Mouse (Mus musculus) MEL (cell line): ENCODE measurements around the gene Nelfb. TPM values are rescaled to one million over a fixed set of nuclear protein-coding genes. Genes with fewer than 3 reads are reported as not detected.

Experiments used
- DNase-seq: peaks from one replicate; pipeline ENCODE4 v3.0.0; 2011; ENCODE audit warnings: low read depth, low spot score
- H3K27ac ChIP-seq: 2 replicates; pipeline ENCODE4 v1.5.1; 2012; ENCODE audit warnings: low read depth, mild to moderate bottlenecking, control low read depth, low read length, moderate library complexity; ENCODE audit not compliant: control insufficient read depth
- H3K27me3 ChIP-seq, 2 experiments: fragments of 150-350 bp in 1 of 2; sonication (generic) in 1 of 2; 2 replicates each; pipeline ENCODE4 v1.6.1; 2012; ENCODE audit warnings: low read length in 2 of 2, mild to moderate bottlenecking in 2 of 2, improper control_type of control experiment in 1 of 2, moderate library complexity in 1 of 2; ENCODE audit not compliant: insufficient read depth in 2 of 2, control insufficient read depth in 1 of 2
- H3K36me3 ChIP-seq, 2 experiments: 2 replicates each; pipeline ENCODE4 v1.6.1; 2012 to 2014; ENCODE audit warnings: low read length in 2 of 2, improper control_type of control experiment in 1 of 2, inconsistent platforms in 1 of 2, mild to moderate bottlenecking in 1 of 2; ENCODE audit not compliant: insufficient read depth in 2 of 2, control insufficient read depth in 1 of 2
- H3K4me1 ChIP-seq, 2 experiments: fragments of 150-350 bp in 1 of 2; sonication (generic) in 1 of 2; 2 replicates each; pipeline ENCODE4 v1.6.1; 2012; ENCODE audit warnings: low read length in 2 of 2, improper control_type of control experiment in 1 of 2, mild to moderate bottlenecking in 1 of 2; ENCODE audit not compliant: insufficient read depth in 2 of 2, control insufficient read depth in 1 of 2
- H3K4me3 ChIP-seq, 2 experiments: fragments of 150-350 bp in 1 of 2; sonication (generic) in 1 of 2; 2 replicates each; pipeline ENCODE4 v1.5.1; 2012; ENCODE audit warnings: low read depth in 2 of 2, low read length in 2 of 2, mild to moderate bottlenecking in 2 of 2, moderate library complexity in 2 of 2, control low read depth in 1 of 2, improper control_type of control experiment in 1 of 2; ENCODE audit not compliant: control insufficient read depth in 1 of 2, insufficient read depth in 1 of 2
- H3K79me2 ChIP-seq: 2 replicates; pipeline ENCODE4 v1.6.1; 2012; ENCODE audit warnings: mild to moderate bottlenecking, low read length, moderate library complexity; ENCODE audit not compliant: control insufficient read depth, poor library complexity, insufficient read depth
- H3K9ac ChIP-seq: 2 replicates; pipeline ENCODE4 v1.6.1; 2012; ENCODE audit warnings: low read depth, mild to moderate bottlenecking, control low read depth, low read length, moderate library complexity; ENCODE audit not compliant: control insufficient read depth, poor library complexity, severe bottlenecking
- H3K9me3 ChIP-seq: fragments of 150-350 bp; sonication (generic); replicated peaks from 2 replicates; pipeline ENCODE4 v1.6.1; 2012; ENCODE audit warnings: mild to moderate bottlenecking, low read length, improper control_type of control experiment, moderate library complexity; ENCODE audit not compliant: insufficient read depth
- CHD1 ChIP-seq: IDR thresholded peaks from 2 replicates; pipeline ENCODE4 v1.6.1; 2012; ENCODE audit warnings: low read depth, mild to moderate bottlenecking, inconsistent platforms, low read length, improper control_type of control experiment
- CHD2 ChIP-seq: IDR thresholded peaks from 2 replicates; pipeline ENCODE4 v1.6.1; 2011; ENCODE audit warnings: low read length, improper control_type of control experiment
- CTCF ChIP-seq, 3 experiments: IDR thresholded peaks in 2 of 3; conservative IDR thresholded peaks in 1 of 3; 2 replicates each; pipeline ENCODE4 v1.5.1; 2011 to 2012; ENCODE audit warnings: low read length in 3 of 3, low read depth in 2 of 3, mild to moderate bottlenecking in 2 of 3, improper control_type of control experiment in 1 of 3, inconsistent platforms in 1 of 3, mixed read lengths in 1 of 3, moderate library complexity in 1 of 3; ENCODE audit not compliant: control insufficient read depth in 1 of 3, insufficient read depth in 1 of 3, poor library complexity in 1 of 3, severe bottlenecking in 1 of 3
- E2F4 ChIP-seq: IDR thresholded peaks from 2 replicates; pipeline ENCODE4 v1.6.1; 2011; ENCODE audit warnings: low read depth, low read length, improper control_type of control experiment, borderline replicate concordance
- ELF1 ChIP-seq: IDR thresholded peaks from 2 replicates; pipeline ENCODE4 v1.6.1; 2014; ENCODE audit warnings: low read depth, mild to moderate bottlenecking, inconsistent platforms, low read length, improper control_type of control experiment, moderate library complexity
- GABPA ChIP-seq: IDR thresholded peaks from 2 replicates; pipeline ENCODE4 v1.6.1; 2012; ENCODE audit warnings: low read depth, mild to moderate bottlenecking, inconsistent platforms, low read length, improper control_type of control experiment, moderate library complexity
- JUND ChIP-seq: IDR thresholded peaks from 2 replicates; pipeline ENCODE4 v1.6.1; 2011; ENCODE audit warnings: low read depth, mild to moderate bottlenecking, improper control_type of control experiment, low read length
- KAT2A ChIP-seq: conservative IDR thresholded peaks from 2 replicates; pipeline ENCODE4 v1.6.1; 2012; ENCODE audit warnings: low read depth, low read length, improper control_type of control experiment, inconsistent platforms
- MAFK ChIP-seq: IDR thresholded peaks from 2 replicates; pipeline ENCODE4 v1.6.1; 2011; ENCODE audit warnings: low read depth, mild to moderate bottlenecking, low read length, improper control_type of control experiment, borderline replicate concordance
- MXI1 ChIP-seq: IDR thresholded peaks from 2 replicates; pipeline ENCODE4 v1.6.1; 2011; ENCODE audit warnings: mild to moderate bottlenecking, low read depth, low read length, improper control_type of control experiment
- MYB ChIP-seq: IDR thresholded peaks from 2 replicates; pipeline ENCODE4 v1.6.1; 2011; ENCODE audit warnings: mild to moderate bottlenecking, low read depth, low read length, improper control_type of control experiment
- MYC ChIP-seq: IDR thresholded peaks from 2 replicates; pipeline ENCODE4 v1.6.1; 2011; ENCODE audit warnings: low read depth, mild to moderate bottlenecking, low read length, improper control_type of control experiment, moderate library complexity
- POLR2A ChIP-seq, 2 experiments: IDR thresholded peaks; 2 replicates each; pipeline ENCODE4 v1.6.1; 2011 to 2012; ENCODE audit warnings: low read length in 2 of 2, mild to moderate bottlenecking in 2 of 2, control low read depth in 1 of 2, improper control_type of control experiment in 1 of 2, low read depth in 1 of 2, moderate library complexity in 1 of 2; ENCODE audit not compliant: control insufficient read depth in 1 of 2, insufficient read depth in 1 of 2, poor library complexity in 1 of 2
- POLR2AphosphoS2 ChIP-seq: IDR thresholded peaks from 2 replicates; pipeline ENCODE4 v1.6.1; 2011; ENCODE audit warnings: low read length, improper control_type of control experiment
- RAD21 ChIP-seq: IDR thresholded peaks from 2 replicates; pipeline ENCODE4 v1.6.1; 2011; ENCODE audit warnings: mild to moderate bottlenecking, low read depth, low read length, improper control_type of control experiment
- RCOR1 ChIP-seq: IDR thresholded peaks from 2 replicates; pipeline ENCODE4 v1.6.1; 2012; ENCODE audit warnings: low read depth, mild to moderate bottlenecking, inconsistent platforms, low read length, improper control_type of control experiment
- SMC3 ChIP-seq: IDR thresholded peaks from 2 replicates; pipeline ENCODE4 v1.6.1; 2011; ENCODE audit warnings: low read depth, low read length, improper control_type of control experiment
- TAL1 ChIP-seq: IDR thresholded peaks from 2 replicates; pipeline ENCODE4 v1.6.1; 2012; ENCODE audit warnings: mild to moderate bottlenecking, inconsistent platforms, low read length, moderate library complexity, mixed read lengths
- UBTF ChIP-seq: IDR thresholded peaks from 2 replicates; pipeline ENCODE4 v1.6.1; 2012; ENCODE audit warnings: low read depth, mild to moderate bottlenecking, inconsistent platforms, low read length, improper control_type of control experiment, moderate library complexity, borderline replicate concordance; ENCODE audit not compliant: insufficient read depth
- ZKSCAN1 ChIP-seq: IDR thresholded peaks from 2 replicates; pipeline ENCODE4 v1.6.1; 2012; ENCODE audit warnings: low read depth, mild to moderate bottlenecking, inconsistent platforms, low read length, improper control_type of control experiment, moderate library complexity
- polyA plus RNA-seq, 2 experiments: library from polyadenylated mRNA; stranded (reverse) in 1 of 2; unstranded in 1 of 2; fragments of >175 nt in 1 of 2; fragments of >200 nt in 1 of 2; gene quantifications; 2 replicates each; pipeline versions ENCODE4 v1.2.1 to v1.2.4; 2012; ENCODE audit warnings: low replicate concordance in 2 of 2, low read depth in 1 of 2; ENCODE audit not compliant: insufficient read length in 2 of 2, insufficient read depth in 1 of 2, missing spikeins in 1 of 2
- total RNA-seq: library from RNA; depleted of rRNA; stranded (reverse); fragments of 300-350 nt; gene quantifications from 2 replicates; pipeline ENCODE4 v1.2.3, GENCODE M21; 2012

Nelfb gene
- total and polyA plus RNA-seq, 3 experiments, result 62.9 to 83.5 TPM; not detected in 1

DNA sequence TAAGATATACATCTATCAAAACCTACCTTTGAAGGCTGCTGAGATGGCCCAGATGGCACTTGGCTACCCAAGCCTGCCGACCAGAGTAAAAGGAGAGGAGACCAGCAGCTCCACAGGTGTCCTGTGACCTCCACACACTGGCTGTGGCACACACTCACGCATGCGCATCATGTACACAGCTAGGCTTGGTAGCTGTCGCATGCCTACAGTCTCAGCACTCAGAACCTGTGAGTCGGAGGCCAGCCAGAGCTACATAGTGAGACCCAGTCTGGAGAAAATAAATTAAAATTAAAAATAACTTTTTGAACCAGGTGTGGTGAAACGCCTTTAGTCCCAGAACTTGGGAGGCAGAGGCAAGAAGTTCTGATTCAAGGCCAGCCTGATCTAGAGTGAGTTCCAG is 23.4 kb downstream of the Nelfb start:
- no peak for DNase-seq
- H3K9me3 ChIP-seq, result no peaks in the 10 kb centered on the region
- peaks cover 0 to 6% of the 10 kb centered on the region in 2 experiments; a peak in 2 of 4 replicates for H3K36me3 ChIP-seq
- H3K4me1 ChIP-seq, result peaks cover 1 to 6% of the 10 kb centered on the region in 2 experiments; a peak in 2 of 4 replicates
- H3K4me3 ChIP-seq, result no peak overlapping the region
- no peaks in the 10 kb centered on the region; the same call in 1 of the 2 replicates for H3K79me2 ChIP-seq
- H3K27me3 ChIP-seq, result no peaks in the 10 kb centered on the region
- no peak for TF ChIP-seq CHD2
- no peak for TF ChIP-seq KAT2A
- TF ChIP-seq GABPA, result no peak
- TF ChIP-seq E2F4, result no peak
- no peak for TF ChIP-seq POLR2AphosphoS2
- no peak for TF ChIP-seq POLR2A (IDR thresholded peaks at IDR 0.05; ENCODE audit: control insufficient read depth in 1 of 2, insufficient read depth in 1 of 2, low read depth in 1 of 2, low read length in 2 of 2, poor library complexity in 1 of 2)
- no peak for TF ChIP-seq RCOR1
- TF ChIP-seq CTCF (IDR thresholded peaks at IDR 0.05 in 2 of 3, conservative IDR thresholded peaks at IDR 0.05 in 1 of 3; ENCODE audit: control insufficient read depth in 1 of 3, insufficient read depth in 1 of 3, low read depth in 2 of 3, low read length in 3 of 3, poor library complexity in 1 of 3, severe bottlenecking in 1 of 3), result no peak
- TF ChIP-seq MXI1, result no peak
- H3K9ac ChIP-seq, result no peak overlapping the region
- H3K27ac ChIP-seq, result no peak overlapping the region

GRCm38 (mm10) chr2:25186575-25186930 is 24.7 kb downstream of the Nelfb start:
- Histone ChIP-seq H3K9ac (peak overlapping the region; percentile 84), H3K36me3 (peaks cover 0 to 5% of the 10 kb centered on the region in 2 experiments; a peak in 2 of 4 replicates), H3K4me3 (peak overlapping the region; percentile 73 to 95), H3K4me1 (peaks cover 1 to 6% of the 10 kb centered on the region in 2 experiments; a peak in 2 of 4 replicates), H3K79me2 (peaks cover 6% of the 10 kb centered on the region), H3K27ac (no peak overlapping the region), H3K27me3 (no peaks in the 10 kb centered on the region), H3K9me3 (no peaks in the 10 kb centered on the region)
- DNase-seq, result no peak
- no peak for TF ChIP-seq MYC
- TF ChIP-seq SMC3, result no peak
- no peak for TF ChIP-seq POLR2AphosphoS2
- no peak for TF ChIP-seq ZKSCAN1
- TF ChIP-seq CHD1, result no peak
- TF ChIP-seq RAD21, result no peak
- TF ChIP-seq MYB, result no peak
- TF ChIP-seq UBTF, result no peak
- TF ChIP-seq MAFK, result no peak
- TF ChIP-seq ELF1, result no peak
- no peak for TF ChIP-seq GABPA
- no peak for TF ChIP-seq TAL1
- no peak for TF ChIP-seq JUND
